Mouse (Mus musculus): Measurements from ENCODE around the gene Abl2. TPM values are rescaled to one million over a fixed set of nuclear protein-coding genes. Genes with fewer than 3 reads are reported as not detected.
"Not testable (repeated sequence)": the region's sequence is repeated elsewhere in the genome, so short reads cannot be mapped to it uniquely, and the experiment has no call there.

Gene Abl2
- total RNA-seq, 2 experiments from 2014 or later, result 79.8 to 80.3 TPM

- DNase-seq (ENCODE audit: low spot score in 2 of 2), result no peak
Observed at GRCm38 (mm10) chr1:156630965-156631364, 72.4 kb downstream of the Abl2 start.

DNA sequence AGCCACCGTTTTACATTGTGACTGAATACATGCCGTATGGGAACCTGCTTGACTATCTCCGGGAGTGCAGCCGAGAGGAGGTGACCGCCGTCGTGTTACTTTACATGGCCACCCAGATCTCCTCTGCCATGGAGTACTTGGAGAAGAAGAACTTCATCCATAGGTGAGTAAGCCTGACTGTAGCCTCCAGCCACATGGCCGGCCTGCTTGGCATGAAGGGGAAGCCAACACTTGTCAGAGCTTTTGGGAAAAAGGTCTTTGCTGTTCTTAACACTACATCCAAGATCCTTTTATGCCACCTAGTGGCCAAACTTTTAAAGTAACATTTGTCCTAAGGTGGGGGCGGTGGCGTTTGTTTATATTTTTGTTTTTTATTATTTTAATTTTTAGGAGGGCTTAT, 74.5 kb downstream of the Abl2 start:
- DNase-seq (ENCODE audit: low spot score in 2 of 2), result peak in 1 of 2 experiments; percentile 64

DNA sequence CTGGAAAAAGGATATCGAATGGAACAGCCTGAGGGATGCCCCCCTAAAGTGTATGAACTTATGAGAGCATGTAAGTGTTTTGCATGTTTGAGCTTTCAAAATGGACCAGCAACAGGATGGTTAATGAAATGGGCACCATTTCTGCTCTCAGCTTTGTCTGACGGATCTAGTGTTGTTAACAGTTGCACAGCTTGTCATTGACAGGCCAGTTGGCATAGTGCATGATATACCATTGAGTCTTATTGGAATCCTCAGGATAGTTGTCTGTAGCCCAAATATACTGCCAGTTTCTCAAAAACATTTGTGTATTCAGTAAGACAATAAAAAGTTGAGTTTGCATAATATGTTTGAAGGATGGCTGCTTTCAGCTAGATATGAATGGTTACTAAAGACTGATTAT, 76.6 kb downstream of the Abl2 start:
- no peak for DNase-seq (ENCODE audit: low spot score in 2 of 2)

DNA sequence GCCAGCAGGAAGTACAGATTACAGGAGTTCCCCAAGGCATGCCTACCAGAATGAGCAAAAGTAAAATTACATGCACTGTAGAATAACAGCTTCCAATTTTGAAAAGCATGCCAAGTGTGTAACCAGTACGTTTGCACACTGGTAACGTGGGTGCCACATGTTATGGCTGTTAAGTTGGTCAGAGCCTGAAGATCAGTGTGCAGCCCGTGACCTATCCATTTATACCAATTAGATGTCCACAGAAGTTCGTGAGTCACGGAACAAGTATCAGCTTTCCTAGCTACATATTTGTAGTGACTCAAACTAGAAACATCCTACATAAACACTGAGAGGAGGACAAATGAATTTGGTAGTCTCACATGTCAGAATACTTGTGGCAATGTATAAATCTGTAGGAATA, 80.9 kb downstream of the Abl2 start:
- no peak for DNase-seq (ENCODE audit: low spot score in 2 of 2)

DNA sequence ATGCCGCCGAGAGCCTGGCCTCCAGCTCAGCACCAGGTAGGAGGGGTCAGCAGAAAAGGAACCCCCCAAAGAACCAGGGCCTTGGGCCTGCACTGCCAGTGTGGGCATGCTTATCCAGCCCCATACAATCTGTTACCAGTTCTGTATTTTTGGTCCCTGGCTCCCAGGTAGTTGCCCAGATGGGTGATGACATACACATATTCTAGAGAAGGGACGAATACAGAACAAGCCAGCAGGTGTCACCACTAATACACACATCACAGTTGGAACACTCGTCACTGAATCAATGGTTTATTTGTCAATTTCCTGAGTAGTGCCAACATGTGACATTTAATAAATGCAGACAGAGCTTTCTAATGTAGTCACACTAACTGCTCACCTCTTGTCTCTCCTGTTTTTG, 82.0 kb downstream of the Abl2 start:
- peak in 1 of 2 experiments; percentile 60 for DNase-seq (ENCODE audit: low spot score in 2 of 2)

DNA sequence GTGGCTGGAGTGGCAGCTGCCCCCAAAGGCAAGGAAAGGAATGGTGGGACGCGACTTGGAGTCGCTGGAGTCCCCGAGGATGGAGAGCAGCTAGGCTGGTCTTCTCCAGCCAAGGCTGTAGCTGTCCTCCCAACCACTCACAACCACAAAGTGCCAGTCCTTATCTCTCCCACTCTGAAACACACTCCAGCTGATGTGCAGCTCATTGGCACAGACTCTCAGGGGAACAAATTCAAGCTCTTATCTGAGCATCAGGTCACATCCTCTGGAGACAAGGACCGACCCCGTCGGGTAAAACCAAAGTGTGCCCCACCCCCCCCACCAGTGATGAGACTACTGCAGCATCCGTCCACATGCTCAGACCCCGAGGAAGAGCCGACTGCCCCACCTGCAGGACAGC, 83.2 kb downstream of the Abl2 start:
- no peak for DNase-seq (ENCODE audit: low spot score in 2 of 2)

GRCm38 (mm10) chr1:156642813-156643212, 84.2 kb downstream of the Abl2 start:
- DNase-seq (ENCODE audit: low spot score in 2 of 2), result no peak

DNA sequence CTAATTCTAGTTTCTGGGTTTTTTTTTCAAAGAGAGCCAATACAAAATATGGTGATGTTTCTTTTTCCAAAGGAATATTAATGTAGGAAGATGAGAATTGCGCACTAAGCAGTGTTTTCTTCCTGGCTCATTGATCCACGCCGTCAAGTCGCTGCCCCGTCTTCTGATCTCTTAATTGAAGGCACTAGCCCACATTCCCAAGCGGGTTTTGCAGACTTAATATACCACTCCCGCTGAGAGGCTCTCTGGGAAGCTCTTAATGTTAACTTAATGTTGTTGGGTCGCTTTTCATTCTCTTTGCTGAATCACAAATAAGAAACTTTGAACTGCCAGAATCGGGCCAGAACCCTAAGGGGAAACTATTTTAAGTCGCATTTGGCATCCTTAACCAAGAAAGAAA, 85.5 kb downstream of the Abl2 start:
- no peak for DNase-seq (ENCODE audit: low spot score in 2 of 2)

GRCm38 (mm10) chr1:156644780-156645523, 86.4 kb downstream of the Abl2 start:
- peak in 1 of 2 experiments; percentile 44 for DNase-seq (ENCODE audit: low spot score in 2 of 2)

- no peak for DNase-seq (ENCODE audit: low spot score in 2 of 2)
Observed at GRCm38 (mm10) chr1:156645971-156646370, 87.4 kb downstream of the Abl2 start.

DNA sequence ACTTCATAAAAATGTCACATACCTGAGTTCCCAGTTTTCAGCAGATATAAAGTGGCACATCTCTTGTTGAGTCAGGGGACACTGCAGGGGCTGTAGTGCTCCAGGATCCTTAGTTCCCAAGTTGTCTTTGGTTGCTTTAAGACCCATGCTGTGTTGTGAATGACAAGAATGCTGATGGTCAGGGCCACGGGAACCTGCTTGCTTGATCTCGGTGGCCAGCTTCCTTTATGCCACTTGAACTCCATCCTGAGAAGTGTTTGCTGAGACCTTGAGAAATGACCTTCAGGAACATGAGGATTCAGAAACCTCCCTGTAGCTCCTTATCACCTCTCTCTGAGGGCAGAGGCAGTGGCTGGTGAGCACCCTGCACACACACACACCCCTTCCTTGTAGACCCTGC, 90.1 kb downstream of the Abl2 start:
- DNase-seq (ENCODE audit: low spot score in 2 of 2), result no peak

GRCm38 (mm10) chr1:156650631-156651030, 92.0 kb downstream of the Abl2 start:
- DNase-seq (ENCODE audit: low spot score in 2 of 2), result no peak

DNA sequence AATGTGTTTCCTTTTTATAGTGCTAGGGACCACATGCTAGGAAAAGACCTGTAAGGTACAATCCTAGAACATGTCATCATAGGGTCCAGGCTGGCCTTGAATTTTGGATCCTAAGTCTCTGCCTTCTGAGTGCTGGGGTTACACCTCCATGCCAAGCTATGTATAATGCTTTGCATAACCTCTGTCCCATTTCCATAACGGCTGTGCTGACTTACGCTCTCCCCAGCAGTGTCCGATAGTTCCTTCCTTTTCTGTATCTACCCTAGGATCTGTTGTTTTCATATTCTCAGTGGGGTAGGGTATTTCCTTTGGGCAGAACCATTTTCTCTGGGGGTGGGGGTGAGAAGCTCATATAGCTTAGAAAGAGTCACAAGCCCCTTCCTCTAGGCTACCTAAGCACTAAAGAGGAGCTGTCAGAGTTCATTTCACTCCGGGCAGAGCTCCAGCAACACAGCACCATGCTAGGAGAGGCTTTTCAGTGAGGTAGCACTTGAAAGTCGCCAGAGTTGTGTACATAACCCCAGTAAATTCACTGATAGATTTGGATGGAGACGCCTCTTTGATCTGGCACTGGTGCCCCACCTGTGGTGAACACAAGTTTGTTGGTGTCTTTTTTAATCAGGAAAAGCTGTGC, 93.7 kb downstream of the Abl2 start:
- DNase-seq (ENCODE audit: low spot score in 2 of 2), result no peak

GRCm38 (mm10) chr1:156654735-156655530, 96.3 kb downstream of the Abl2 start:
- no peak for DNase-seq (ENCODE audit: low spot score in 2 of 2)

GRCm38 (mm10) chr1:156657523-156657922, 98.9 kb downstream of the Abl2 start:
- no peak for DNase-seq (ENCODE audit: low spot score in 2 of 2)

DNA sequence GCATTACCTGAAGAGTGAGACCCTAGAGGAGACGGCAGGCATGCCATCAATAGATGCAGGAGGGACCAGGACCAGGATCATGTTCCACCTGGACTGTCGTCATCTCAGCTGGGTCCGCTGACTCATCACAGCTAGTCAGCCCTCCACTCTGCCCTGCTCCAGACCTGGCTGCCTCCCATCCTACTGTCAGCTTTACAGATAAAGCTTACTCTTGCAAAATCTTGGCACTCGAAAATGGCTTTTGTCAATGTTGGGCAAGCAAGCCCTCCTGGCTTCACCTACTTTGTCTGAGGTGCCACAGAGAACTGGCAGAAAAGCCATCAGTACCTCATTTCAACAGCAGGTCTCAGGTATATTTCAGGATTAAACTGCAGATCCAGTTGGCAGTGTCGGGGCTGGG, 100.1 kb downstream of the Abl2 start:
- no peak for DNase-seq (ENCODE audit: low spot score in 2 of 2)

DNA sequence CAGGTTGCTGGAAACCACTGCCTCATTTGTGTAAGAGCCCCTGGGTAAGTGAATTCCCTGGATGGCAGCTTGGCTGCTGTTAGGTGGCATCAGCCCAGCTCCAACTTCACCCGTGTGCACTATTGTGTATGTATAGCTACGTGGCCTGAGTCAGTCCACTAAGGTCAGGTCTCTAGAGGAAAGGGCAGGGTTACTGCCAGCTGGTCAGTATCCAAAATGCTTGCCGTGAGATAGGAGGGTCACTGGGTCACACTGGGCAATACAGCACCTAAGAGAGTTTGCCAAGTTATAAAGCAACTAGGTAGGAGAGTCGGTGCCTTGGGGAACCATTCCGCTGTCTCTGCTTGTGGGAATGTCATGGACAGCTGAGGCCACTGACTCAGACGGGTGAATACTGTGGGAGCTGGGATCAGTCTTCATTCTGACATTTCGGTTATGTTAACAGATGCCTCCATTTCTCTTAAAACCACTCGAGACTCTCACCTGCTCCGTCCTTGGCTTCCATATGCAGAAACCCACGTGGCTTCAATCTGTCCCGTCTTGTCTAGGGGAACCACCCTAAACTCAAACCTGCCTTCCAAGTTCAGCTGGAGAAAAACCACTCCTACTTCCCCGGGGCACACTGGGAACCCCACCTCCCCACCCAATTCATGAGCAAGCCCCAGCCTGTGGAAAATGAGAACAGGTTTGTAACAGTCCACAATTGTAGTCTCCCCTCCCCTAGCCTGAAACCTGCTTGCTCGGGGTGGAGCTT, 101.5 kb downstream of the Abl2 start:
- no peak for DNase-seq (ENCODE audit: low spot score in 2 of 2)

- not testable (repeated sequence) for DNase-seq (ENCODE audit: low spot score in 2 of 2)
Observed at GRCm38 (mm10) chr1:156660660-156661236, 102.2 kb downstream of the Abl2 start.

- no peak for DNase-seq (ENCODE audit: low spot score in 2 of 2)
Observed at GRCm38 (mm10) chr1:156665777-156666176, 107.2 kb downstream of the Abl2 start.

DNA sequence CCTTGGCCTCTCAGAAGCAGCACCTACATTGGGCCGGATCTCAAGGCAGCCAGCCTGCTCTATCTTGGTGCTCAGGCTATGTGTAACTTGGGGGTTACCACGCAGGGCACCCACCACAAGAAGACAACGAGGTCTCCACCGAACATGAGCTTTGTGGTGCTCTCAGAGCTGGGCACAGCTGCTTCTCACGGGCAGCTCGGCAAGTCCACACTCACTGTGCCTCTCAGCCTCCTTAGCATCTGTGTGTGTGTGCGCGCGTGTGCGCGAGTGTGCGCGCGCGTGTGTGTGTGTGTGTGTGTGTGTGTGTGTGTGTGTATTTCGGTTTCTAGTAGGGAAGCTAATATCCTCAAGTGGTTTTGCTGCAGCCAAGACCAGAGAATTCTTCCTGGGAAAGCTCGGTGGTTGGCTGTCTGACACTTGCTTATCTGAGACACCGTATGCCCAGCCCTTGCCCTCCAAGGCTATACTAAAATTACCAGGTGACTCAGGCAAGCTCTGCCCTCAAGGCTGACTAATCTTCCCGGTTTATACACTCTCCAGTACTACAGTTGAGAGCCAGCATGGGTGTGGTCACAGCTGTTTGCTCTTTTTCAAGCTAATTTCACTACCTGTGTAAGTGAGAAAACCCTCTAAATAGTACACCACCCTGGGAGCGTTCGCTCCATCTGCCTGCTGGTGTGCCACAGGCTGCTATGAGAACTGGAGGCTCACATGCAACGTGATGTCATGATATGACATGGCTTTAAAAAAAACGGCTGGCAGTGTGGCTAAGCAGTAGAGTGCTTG, 108.7 kb downstream of the Abl2 start:
- DNase-seq (ENCODE audit: low spot score in 2 of 2), result no peak

Measured in layer of hippocampus, postnatal 14 days (tissue).